Mouse (Mus musculus) embryo, embryonic 11 days (tissue): ENCODE measurements around the gene Ace2.
A peak's percentile ranks its signal among the peaks of the same experiment; 100 is the strongest.

Source experiments
- DNase-seq: peaks from one replicate; pipeline ENCODE4 v3.0.0-alpha.2; 2015

The Ace2 gene

DNA sequence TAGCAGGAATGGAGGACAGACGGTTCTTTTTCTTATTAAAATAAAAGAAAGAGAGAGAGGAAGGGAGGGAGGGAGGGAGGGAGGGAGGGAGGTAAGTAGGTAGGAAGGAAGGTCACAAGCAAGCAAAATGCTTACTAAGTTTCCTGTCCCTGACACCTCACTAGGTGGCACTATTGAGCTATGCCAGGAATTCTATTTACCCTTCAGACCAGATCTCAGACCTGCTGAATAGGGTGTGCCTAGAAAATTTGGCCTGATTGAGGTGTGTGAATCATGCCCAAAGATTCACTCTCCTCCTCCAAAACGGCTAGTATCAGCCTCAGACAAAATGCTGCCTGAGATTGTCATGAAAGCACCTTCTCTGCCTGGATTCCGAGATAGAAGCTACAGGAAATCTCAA lies 44.7 kb downstream of the Ace2 start:
- peak; percentile 63 for DNase-seq

DNA sequence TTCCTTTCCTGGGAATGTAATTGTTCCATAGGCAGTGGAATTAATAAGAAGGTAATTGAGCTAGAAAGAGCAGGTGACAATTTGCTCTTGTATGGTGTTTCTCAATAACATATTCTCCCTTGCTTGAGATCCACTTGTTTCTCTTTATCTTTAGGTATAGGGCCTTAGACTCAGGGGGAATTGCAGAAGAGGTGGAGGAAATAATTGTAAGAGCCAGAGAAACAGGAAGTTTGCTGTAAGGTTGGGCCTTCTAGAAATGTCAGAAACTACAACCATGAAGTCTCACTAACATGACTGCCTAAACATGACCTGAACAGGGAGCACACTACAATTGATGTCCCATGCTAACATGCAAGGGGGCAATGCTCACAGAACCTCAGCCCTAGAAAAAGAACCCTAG lies 50.7 kb downstream of the Ace2 start:
- no peak for DNase-seq

DNA sequence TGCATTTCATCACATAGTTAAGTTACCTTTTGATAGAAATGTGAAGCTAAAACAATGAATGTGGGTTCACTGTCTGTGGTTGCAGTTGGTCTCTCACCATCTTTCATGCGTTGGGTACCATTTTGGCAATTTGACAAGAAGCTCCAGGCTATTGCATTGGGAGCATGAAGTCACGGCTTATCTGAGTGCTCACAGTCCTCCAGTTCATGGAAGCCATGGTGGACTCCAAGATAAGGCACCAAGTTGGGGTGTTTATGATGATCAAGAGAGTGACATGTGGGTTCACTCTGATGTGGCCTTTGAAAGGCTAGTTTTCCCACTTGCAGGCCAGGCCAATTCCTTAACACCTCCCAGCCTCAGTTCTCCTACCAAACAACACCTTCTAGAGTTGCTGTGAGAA lies 58.5 kb downstream of the Ace2 start:
- DNase-seq: no peak

DNA sequence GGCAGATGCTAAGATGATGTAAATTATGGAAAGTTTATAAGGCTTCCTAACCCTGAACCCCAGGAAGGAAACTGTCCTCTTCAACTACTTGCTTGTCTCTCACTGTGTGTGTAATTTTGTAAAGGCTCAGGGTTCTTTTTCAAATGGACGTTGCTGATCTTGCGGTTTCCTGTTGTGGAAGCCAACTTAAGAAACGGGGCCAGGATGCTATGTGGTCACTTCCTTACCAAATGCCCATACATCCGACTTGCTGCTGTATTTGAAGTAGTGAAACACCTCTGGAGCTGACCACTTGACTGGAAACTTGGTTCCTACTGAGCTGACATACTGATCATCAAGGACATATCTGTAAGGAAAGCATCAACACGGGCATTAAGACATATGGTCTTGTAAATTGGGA lies 61.4 kb downstream of the Ace2 start:
- DNase-seq: no peak

DNA sequence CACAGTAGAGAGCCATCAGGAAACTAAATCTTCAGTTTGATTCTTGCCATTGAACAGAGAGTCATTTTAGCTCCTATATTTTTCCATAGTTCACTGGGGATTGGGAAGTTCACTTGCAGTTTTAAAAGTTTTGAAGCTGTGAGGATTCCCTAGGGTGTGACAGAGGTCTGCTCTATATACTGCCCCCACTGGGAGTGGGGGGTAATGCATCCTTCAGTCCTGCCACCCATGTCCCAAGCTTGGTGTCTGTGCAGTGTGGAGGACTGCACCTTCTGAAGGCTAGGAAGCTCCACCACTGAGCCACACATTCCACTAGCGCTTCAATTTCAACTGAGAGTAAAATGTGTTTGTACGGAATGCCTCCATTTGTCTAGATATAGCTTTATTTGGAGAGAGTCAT lies 82.9 kb downstream of the Ace2 start:
- DNase-seq: peak; percentile 1

DNA sequence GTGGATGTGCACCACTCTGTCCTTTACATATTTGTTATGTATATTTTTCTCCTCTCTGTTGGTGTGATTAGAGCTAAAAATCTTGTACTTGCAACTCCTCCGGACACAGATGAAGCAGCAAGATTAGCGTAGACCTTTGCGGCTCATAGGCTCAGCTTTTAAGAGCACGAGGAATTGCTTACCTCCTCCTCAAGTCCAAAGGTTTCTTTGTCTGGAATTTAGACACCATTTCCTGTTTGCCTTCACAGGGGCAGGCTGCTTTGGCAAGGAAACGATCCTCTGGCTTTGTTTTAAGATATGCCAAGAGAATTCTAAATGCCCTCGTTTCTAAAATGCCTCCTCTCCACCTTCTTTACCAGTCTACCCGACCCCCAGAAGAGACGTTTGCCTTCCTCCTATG lies 94.2 kb downstream of the Ace2 start:
- DNase-seq: no peak
